Mouse (Mus musculus) thymus, adult 18-20 months (tissue): ENCODE measurements around the gene Cdkal1.

Experiments
- DNase-seq, 2 experiments: peaks; one replicate each; pipeline ENCODE4 v3.0.0; 2022; ENCODE audit warnings: mixed read lengths in 2 of 2

Gene Cdkal1

DNA sequence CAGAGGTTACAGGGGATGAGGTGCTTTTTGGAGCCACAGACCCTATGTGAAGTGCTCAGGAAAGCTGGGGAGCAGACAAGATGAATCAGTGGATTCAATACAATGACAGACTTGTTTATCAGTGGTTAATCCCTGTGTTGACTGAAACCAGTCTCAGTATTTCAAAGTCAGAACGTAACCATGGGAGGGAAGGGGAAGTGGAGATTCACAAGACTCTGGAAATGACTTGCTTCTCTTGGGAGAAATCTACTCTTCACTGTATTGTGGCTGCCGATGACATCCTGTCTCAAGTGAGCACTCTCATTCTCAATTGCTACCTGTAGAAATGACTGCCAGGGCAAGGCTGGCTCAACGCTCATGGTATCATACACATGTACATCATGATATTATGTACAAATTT, 371.5 kb downstream of the Cdkal1 start:
- DNase-seq: no peak

DNA sequence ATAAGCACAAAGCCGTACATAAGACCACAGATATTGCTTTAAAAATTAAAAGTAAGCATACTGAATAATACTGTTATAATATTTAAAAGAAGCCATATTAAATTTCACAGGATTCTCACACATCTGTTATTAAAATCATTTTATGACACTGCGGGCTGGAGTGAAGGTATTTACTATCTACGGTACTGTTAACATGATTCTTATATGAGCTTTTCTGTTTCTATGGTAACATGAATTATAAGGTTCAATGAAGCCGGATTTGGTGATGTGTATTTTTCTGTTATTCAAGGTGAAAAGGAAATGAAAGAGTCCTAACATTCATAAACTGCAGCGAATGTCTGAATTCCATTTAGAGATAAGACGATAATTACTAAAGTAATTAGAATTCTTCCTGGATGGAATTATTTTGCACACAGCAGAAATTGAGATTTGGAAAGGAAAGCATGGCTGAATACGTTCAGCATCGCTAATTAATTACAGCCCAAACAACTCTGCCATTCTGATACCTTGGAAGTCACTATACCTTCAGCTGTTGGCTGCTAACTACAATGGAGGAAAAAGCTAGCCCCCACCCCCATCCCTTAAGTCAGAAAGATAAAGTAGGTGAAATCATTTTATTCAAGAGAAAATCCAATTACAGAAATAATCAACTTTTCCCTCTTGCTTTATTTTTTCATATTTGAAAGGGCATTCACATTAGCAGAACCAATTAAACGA, 373.2 kb downstream of the Cdkal1 start:
- DNase-seq: no peak

DNA sequence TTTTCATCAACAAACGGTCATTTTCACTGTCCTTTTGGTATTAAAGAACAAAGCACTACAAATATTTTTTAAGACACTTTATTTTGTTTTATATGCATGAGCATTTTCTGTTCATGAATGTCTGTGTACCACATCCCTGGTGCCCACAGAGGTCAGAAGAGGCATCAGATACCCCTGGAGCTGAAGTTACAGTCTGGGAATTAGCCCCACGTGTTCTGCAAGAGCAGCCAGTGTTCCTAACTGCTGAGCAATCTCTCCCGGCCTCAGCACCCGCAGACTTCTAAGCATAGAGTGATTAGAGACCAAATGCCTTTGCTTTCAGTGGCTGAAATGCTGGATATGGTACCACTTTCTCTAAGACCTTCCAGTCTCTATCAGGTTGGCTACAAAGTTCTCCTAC, 379.1 kb downstream of the Cdkal1 start:
- DNase-seq: no peak

DNA sequence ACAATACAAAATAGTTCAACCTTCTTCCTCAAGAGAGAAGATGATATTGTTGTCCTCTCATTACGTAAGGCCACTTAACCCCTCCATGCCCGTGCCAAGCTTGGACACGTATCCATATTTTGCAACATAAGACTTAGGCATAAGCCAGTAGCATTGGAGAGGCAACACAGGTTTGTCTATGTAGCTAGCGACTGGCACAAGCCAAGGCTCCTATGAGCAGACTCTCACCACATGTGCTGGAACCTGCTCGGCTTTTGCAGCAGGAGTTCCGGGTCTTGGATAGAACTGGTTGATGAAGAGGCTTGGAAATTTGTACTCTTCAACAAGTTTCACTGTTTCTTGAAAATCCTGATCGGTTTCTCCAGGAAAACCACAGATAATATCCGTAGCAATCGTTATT, 381.2 kb downstream of the Cdkal1 start:
- no peak for DNase-seq

DNA sequence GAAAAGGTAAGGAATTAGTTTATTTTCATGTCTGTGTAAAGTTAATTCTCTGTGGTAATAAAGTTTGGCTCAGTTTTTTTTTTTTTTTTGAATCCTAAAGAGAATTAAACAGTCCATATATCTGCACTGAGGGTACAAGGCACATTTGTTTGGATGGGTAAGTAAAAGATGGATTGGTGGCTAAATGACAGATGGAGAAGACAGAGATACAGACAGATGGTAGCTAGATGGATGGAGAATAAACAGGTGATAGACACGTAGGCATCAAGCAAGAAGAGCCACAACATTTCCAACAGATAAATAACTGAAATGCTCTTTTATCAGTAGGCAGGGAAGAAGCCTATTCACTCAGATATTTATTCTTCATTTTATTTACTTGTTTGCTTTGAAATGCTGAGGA, 381.7 kb downstream of the Cdkal1 start:
- no peak for DNase-seq

DNA sequence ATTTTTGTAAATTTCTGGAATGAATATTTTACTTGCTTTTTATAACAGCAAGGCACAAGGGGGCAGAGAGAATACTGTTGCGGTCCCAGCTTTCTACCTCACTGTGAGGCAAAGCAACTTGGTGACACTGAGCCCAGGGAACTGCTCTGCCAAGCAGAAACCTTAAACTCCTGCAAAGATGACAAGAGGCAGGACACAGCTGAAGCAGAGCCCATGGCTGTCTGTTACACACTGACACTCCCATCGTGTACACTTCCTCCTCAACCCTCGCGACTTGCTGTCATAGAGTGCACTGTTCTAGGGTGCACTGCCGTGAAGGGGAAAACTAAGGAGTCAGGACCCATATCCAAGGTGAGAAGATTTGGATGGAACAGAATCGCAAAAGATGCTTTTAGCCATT, 393.2 kb downstream of the Cdkal1 start:
- DNase-seq: no peak

DNA sequence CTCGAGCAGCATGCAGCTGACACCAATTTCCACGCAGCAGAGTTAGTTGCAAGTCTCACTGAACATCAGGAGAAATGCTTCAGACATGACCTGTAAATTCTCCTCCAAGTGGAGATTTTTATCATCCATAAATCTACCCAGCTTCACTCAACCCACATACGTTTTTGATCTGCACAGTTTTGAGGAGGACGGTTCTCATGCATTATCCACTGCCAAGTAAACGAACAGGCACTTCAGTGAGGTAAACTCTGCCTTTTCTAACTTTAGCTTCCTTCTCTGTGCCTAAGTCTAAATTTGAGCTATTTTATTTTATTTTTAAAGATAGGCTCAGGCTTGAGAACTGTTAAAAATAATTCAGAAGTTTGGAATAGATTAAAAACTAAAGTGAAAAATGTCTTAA, 394.7 kb downstream of the Cdkal1 start:
- no peak for DNase-seq

DNA sequence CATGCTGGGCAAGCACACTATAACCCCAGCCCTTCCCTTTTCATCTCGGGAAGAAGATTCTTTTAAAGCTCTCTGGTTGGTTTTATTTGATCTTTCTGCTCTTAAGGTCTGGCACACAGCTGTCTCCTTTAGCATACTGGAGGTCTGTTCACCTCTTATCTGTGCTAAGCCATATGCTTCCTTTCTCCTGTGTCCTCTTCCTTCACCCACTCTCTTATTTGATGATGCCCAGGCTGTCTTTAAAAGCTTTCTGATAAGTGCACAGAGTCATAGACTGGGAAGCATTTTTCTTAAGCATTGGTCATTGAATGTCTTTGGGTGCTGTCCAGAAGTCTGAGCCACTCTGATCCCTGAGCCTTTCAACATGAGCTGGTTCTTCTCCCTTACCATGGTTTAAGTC, 397.1 kb downstream of the Cdkal1 start:
- no peak for DNase-seq

DNA sequence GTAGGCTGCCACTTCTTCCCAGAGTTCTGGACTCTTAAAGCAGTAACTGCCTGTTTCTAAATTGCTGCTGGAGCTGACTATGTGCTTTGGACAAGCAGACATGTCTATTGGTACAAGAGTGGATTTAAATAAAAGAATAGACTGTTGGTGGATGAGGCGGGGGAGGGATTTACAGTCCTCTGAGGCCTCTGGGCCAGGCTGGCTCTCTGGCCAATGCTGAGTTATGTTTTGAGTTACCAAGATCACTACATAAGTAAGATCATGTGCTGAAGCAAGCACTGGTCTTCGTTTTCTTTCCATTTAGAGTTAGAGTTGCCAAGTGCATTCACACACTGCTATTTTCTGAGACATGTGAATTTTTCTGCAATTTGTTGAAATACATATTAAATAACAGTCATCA, 418.4 kb downstream of the Cdkal1 start:
- DNase-seq: no peak

DNA sequence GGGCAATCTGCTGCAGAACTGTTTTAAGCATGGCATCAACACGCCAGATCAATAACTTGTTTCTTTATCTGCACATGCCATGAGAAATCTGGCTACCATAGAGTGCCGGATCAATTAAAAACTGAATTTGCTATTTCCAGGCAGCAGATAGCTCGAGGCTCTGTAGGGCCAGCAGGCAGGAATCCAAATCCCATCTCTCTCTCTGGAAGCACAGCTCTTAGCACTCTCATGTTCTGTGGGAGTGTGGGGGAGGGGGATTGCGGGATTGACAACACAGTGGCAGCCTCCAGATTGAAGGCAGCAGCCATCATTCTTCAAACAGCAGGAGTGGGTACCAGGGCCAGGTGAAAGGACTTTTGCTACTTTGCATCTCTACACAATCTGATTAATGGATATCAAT, 420.7 kb downstream of the Cdkal1 start:
- no peak for DNase-seq

DNA sequence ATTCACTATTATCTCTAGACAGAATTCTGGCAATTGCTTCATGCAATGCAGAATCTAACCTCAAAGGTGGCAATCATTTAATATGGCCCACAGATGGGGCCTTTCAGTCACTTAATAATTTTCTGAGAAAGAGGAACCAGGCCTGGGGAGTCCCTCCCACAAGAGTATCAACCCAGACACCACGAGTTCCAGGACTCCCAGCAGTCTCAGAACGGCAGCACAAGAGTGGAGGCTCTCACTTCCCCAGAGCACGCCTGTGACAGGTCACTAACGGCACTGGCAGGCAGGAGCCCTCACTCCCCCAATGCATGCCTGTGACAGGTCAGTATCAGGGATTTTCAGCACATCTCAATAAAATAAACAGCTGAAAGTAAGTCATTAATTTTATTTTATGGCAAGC, 424.6 kb downstream of the Cdkal1 start:
- no peak for DNase-seq

DNA sequence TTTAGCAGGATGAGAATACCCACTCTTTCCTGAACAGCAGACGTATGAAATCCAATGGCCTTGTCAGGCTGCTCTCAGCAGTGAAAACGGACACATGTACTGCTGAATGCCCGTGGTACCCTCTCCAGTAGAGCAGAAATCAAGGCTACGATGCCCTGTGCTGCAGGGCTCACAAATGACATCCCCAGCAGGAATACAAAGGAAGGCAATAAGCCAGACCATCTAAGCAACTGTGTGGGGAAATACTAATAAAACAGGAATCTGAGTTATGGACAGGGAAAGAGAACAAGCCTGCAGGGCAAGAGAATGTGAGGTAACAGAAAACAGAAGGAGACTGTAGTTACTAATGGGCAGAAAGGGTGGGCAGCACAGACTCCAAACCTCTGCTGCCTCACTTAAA, 425.6 kb downstream of the Cdkal1 start:
- DNase-seq: no peak

DNA sequence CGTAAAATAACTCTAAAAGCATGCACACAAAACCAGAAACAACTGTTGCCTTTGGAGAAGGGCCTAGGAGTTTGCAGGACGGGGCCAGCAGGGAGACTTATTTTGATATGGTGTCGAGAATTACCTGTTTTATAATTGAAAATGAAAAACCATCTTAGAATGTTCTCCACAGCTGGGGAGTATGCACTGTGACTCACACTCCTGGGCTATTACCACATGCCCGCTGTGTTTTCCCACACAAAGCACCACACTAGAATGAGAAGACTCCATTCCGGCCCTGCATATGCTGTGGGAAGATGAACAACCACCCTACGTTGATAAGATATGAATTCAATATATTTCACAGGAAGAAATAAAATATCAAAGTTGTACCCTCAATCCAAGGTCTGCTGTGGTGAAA, 426.3 kb downstream of the Cdkal1 start:
- no peak for DNase-seq

DNA sequence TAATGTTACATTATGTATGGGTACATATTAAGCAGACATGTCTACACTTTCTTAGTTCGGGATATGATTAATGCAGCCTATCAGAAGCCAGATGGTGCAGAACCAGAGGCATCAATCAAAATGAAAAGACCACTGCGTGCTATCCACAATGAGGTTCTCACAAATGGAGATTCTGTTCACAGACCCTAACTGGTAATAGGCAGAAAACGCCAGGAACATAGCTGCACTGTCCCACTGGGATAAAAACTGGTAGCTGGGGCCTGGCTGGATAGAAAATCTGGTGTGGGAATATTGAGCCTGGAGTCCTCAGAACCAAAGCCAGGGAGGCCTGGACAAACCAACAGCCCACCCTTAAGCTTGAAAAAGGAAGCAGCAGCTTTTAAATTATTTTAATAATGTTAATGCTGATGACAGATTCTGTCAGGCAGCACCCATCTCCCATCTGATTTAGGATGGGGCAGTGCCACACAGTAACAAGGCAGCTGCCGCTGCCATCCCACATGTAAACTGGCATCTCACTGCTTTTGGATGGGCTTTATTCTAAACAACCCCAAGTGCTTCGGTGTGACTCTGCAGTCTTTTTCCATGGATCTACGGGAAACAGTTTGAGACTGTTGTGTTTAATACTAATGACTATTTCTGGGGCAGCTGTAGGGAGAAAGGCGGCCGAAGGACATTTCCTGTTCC, 438.9 kb downstream of the Cdkal1 start:
- DNase-seq: no peak

DNA sequence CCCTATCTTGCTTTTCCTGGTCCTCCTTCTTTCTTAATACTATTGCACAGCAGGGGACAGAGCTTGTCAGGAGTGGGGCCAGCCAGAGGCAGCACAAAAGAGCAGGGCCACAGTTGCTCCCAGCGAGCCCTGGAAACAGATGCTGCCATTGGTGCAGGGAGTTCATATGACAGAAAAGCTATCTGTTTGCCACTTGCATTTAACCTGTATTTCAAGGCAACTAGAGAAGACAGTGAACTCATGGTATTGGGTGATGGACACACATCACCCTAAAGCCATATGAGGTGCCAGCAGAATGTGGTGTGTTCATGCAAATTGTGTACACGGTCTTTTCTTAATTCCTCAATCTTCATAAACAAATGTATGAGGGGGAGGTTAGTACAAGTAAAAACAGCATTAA, 439.5 kb downstream of the Cdkal1 start:
- no peak for DNase-seq

DNA sequence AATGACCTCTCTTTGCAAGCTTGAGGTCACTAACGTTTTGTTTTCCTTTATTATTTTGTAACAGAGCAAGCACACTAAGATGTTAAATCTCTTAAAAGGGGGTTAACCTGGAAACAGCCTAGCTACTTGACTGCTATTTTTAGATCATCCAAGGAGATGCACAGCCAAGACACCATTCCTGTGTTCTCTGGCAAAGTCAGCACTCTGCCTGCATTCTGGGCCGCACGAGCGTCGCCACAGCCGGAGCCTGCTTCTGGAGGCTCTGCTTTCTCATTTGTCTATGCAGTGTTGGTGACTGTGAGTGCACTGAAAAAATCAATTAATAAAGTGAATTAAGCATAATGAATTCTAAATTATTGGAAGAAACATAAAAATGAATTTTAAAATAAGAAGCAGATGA, 440.6 kb downstream of the Cdkal1 start:
- DNase-seq: no peak

DNA sequence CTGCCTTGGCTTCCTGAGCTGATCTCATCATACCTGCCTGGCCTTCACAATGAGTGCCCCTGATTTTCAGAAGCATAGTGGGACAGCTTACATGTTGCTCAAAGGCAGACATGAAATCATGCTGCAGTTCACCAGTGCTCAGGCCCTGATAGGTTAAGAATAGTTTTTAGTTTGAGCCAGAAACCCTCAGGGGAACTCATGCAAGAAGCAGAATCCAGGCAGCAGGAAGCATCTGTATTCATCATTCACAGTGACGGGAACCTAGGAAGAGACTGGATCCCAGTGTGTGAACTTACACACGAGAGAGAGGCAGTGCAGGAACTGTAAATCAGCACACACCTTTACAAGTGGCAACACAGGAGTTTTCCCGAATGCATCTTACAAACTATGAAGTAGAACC, 441.0 kb downstream of the Cdkal1 start:
- no peak for DNase-seq

DNA sequence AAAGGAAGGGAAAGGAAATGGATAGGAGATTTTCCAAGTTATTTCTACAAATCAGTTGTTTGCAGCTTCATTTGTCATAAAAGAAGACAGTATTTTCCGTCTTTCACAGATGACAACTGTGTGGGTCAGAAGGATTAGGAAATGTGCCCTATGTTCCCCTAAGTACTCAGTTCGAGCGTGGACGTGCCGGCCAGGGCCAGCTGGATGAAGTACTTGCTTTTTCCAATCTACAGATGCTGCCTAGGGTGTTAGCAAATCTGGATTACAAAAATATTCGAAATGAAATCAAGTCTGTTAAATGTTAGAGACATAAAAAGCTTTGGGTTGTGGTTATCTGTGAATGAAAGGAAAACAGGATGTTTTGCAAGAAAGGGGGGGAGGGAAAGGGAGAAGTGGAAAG, 444.3 kb downstream of the Cdkal1 start:
- DNase-seq: no peak

DNA sequence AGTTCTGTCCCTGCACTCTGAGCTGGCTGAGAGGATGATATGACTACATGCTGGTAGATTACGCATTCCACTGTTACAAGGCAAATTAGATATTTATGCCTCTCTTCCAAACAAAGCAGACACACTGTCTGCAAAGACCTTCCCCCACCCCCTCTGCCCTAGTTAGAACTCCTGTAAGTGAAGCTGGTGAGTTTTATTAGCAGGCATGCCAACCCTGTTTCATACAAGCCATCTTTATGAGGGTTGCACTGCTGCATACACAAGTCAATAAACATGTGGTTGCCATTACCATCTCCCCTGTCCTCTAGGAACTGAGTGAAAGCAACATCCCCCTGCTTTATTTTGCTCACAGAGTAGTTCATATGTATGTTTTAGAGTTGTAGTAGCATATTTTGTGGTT, 447.9 kb downstream of the Cdkal1 start:
- DNase-seq: no peak

DNA sequence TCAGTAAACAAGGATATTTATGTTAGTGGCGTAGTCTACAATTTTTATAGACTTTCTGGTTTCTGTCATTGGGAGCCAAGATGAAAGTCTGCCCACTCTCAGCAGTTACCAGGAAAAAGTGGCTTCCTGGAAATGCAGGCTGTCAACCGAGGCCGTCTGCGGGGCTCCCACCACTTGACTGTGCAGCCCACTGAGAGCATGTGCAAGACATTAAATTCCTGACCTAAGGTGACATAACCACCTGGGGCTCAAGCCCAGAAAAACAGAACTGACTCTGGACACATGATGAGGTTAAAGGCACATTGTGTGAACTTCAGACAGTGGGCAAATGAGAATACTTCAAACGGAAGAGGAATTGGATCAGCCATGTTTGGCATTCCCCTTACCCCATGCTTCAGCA, 450.2 kb downstream of the Cdkal1 start:
- no peak for DNase-seq

DNA sequence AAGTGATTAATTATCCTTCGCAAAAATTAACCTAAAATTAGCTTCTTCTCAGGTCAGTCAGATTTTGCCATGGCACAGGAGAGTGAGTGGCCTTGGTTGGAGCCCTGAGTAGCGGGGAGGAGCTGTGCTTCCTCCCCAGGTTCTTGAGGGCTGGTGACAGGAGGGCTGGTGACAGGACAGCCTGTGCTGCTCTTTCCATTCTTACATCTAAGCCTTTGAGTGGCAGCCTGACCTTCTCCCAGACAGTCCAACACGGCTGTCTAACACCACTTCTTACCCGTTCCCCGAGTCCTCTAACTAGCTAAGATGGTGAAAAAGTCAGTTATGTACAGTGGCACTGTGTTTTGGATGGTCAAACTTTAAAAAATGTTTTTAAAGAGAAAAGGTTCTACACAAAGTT, 452.3 kb downstream of the Cdkal1 start:
- DNase-seq: no peak

DNA sequence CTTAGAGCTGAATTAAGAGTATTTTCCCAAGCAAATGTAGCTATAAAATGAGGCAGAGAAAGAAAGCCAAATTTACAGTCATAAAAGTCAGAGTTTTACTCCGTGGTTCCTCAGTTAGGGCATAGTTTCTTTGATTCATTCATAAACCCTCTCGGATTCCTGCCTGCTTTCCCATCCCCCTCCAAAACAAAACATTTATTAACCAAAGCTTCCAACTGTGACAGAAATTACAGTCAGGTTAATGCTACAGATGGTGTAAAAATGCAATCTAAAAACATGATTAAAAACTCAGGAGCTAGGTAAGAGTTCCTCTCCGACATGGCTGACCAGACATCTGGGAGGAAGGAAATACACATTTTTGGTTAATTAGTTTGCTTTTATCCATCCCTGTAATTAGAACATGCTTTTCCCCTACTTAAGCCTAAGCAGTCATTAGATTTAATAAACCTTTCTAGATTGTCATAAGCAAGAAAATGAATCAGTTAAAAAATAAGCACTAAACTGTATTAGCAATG, 452.9 kb downstream of the Cdkal1 start:
- no peak for DNase-seq

DNA sequence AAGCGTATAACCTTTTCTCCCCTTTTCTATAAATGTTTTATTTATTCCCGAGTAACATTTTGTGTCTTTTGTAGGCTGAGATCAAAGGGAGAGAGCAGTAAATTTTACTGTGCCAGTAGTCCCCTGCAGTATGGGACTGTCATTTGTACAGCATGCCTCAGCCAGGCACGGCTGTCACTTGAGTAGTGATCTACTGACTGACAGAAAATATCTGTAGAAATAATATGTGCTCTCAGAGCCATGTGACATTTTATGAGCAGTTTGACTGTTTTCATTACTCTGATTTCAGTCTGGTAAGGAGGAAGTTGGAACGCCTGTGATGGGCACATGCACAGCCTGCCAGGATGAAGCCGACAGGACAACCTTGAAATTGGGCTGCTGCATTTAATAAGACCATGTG, 455.6 kb downstream of the Cdkal1 start:
- no peak for DNase-seq

DNA sequence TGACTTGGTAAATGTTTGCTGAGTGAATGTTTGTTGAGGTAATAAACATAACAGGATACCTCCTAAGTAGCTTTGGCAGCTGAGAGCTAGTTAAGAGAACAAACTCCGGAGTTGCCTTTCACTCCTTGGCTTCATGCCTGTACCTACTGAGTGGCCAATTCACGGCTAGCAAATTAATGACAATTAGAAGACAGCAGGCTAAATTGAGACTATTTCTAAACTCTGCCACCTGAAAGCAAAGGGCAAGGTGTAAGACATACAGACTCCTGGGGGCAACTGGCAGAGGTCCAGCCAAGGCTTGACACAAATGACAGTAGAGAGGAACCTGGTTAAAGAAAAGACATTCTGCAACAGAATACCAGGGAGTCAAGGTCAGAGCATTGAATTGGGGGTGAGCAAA, 457.0 kb downstream of the Cdkal1 start:
- no peak for DNase-seq

DNA sequence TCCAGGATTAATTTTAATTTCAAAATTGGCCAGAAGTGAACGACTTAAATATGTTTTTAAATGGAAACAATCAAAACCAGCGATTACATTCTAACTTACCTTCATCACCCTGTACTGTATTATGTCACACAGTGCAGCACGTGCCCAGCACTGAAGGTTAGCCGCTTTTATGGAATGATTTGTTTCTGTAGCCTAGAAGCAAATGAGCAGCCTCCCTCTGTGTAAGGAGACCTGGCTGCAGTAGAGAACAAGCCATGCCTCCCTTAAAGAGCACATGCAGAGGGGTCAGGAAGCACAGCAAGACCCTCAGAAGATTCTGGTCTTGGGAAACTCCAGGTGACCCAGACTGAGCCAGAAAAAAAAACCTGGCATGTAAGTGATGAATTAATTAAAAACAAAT, 459.8 kb downstream of the Cdkal1 start:
- DNase-seq: no peak
